Mouse (Mus musculus) limb, embryonic 11.5 days (tissue): ENCODE data around the gene Csrp1. TPM values are rescaled to one million over a fixed set of nuclear protein-coding genes. Genes with fewer than 3 reads are reported as not detected.

Experiments used
- ATAC-seq: fragments of 200-750 bp; cut with Nextera tagmentation; 2 replicates; pipeline ENCODE4 v1.8.0; 2017; ENCODE audit warnings: low read depth; ENCODE audit not compliant: insufficient number of reproducible peaks, low FRiP score, low TSS enrichment
- DNase-seq: peaks from one replicate; pipeline ENCODE4 v3.0.0-alpha.2; 2015; ENCODE audit warnings: low spot score
- H3K27ac ChIP-seq: fragments of 300-500 bp; sonication (generic); replicated peaks from 2 replicates; pipeline ENCODE4 v1.5.1; 2014; ENCODE audit warnings: low read depth, mild to moderate bottlenecking, low read length
- H3K27me3 ChIP-seq: fragments of 300-500 bp; sonication (generic); 2 replicates; pipeline ENCODE4 v1.6.1; 2014; ENCODE audit warnings: mild to moderate bottlenecking, low read length, mixed read lengths; ENCODE audit not compliant: control insufficient read depth, insufficient read depth
- H3K36me3 ChIP-seq: fragments of 300-500 bp; sonication (generic); 2 replicates; pipeline ENCODE4 v1.6.1; 2014; ENCODE audit warnings: mild to moderate bottlenecking, low read length, moderate library complexity, mixed read lengths; ENCODE audit not compliant: control insufficient read depth, insufficient read depth
- H3K4me1 ChIP-seq: fragments of 300-500 bp; sonication (generic); 2 replicates; pipeline ENCODE4 v1.6.1; 2014; ENCODE audit warnings: low read length, mixed read lengths; ENCODE audit not compliant: control insufficient read depth, insufficient read depth
- H3K4me2 ChIP-seq: fragments of 300-500 bp; sonication (generic); 2 replicates; pipeline ENCODE4 v1.6.1; 2014; ENCODE audit warnings: low read depth, mild to moderate bottlenecking, moderate library complexity; ENCODE audit not compliant: severe bottlenecking
- H3K4me3 ChIP-seq: fragments of 300-500 bp; sonication (generic); 2 replicates; pipeline ENCODE4 v1.5.1; 2014; ENCODE audit warnings: low read depth, low read length
- H3K9ac ChIP-seq: fragments of 300-500 bp; sonication (generic); 2 replicates; pipeline ENCODE4 v1.6.1; 2014; ENCODE audit warnings: mild to moderate bottlenecking, low read length
- H3K9me3 ChIP-seq: fragments of 300-500 bp; sonication (generic); 2 replicates; pipeline ENCODE4 v1.6.1; 2016; ENCODE audit warnings: low read length; ENCODE audit not compliant: control insufficient read depth
- WGBS: fragments of 180-500 bp; shearing (Covaris S2); extraction: QIAGEN DNeasy Blood & Tissue Kit; methylation state at CpG from one replicate; pipeline ENCODE4 v1.1.7; 2014; 5-methylcytosine and 5-hydroxymethylcytosine counted together
- polyA plus RNA-seq: library from polyadenylated mRNA; unstranded; fragments of >200 nt; fragmentation: Nextera tagmentation; extraction: Ambion mirVana; gene quantifications from 2 replicates; pipeline ENCODE4 v1.2.1, GENCODE M21; 2014

Csrp1 gene
- polyA plus RNA-seq, 1 experiment from 2014 or later, result 51.2 TPM

DNA sequence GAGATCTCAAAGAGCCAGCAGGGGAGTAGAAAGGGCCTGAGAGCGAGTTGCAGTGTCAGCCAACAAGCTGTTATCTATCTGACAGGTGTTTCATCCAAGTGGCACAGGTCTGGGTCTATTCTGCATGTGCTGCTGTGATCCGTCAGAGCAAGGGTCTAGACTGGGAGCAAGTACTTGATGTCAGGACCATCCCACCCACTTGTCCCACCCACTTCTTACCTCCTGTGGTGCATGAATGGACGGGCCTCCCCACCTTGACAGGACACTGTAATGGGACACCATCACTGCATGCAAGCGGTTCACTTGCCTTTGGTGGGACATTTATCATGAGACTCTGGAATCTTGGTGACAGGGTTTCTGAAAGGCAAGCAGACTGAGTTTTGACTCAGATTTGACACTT, 10.0 kb downstream of the Csrp1 start:
- H3K4me2 ChIP-seq, result peak overlapping the region; percentile 81
- no peaks in the 10 kb centered on the region for H3K9me3 ChIP-seq
- no peaks in the 10 kb centered on the region for H3K36me3 ChIP-seq
- H3K27ac ChIP-seq, result no peak overlapping the region
- ATAC-seq, result no peak
- peaks cover 31% of the 10 kb centered on the region for H3K4me1 ChIP-seq
- peak overlapping the region; percentile 58 for H3K4me3 ChIP-seq
- no peaks in the 10 kb centered on the region for H3K27me3 ChIP-seq
- peak overlapping the region; percentile 76; the same call in 1 of the 2 replicates for H3K9ac ChIP-seq
- WGBS, result 19% methylated on average over 4 of the region's 4 CpGs
- no peak for DNase-seq

GRCm38 (mm10) chr1:135730296-135730695, 10.4 kb downstream of the Csrp1 start:
- peak overlapping the region; percentile 37; the same call in 1 of the 2 replicates for H3K9ac ChIP-seq
- DNase-seq (no peak), ATAC-seq (no peak)
- H3K4me2 ChIP-seq, result peak overlapping the region; percentile 81
- WGBS, result 47% methylated on average over 3 of the region's 3 CpGs
- H3K9me3 ChIP-seq, result no peaks in the 10 kb centered on the region
- H3K36me3 ChIP-seq, result no peaks in the 10 kb centered on the region
- H3K27me3 ChIP-seq, result no peaks in the 10 kb centered on the region
- H3K4me1 ChIP-seq, result peaks cover 36% of the 10 kb centered on the region
- H3K27ac ChIP-seq, result no peak overlapping the region
- H3K4me3 ChIP-seq, result no peak overlapping the region; the same call in 1 of the 2 replicates

DNA sequence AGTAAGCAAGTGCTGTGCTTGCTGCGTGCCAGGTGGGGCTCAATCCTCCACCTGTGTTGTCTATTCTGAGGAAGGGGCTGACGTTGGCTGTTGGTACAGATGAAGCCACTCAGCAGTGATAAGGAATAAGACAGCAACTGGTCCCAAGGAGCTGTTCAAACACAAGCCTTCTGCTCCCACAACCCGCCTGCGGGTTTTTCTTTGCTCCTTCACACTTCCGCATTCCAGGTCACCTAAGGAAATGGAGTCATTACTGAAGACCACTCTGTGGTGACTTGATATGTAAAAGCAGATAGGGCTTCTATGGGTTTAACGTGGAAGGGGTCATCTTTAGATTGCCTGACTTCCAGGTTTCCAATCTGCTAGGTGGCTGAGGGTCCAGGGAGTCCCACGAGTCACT, 11.5 kb downstream of the Csrp1 start:
- H3K27me3 ChIP-seq, result no peaks in the 10 kb centered on the region
- WGBS, result 70% methylated on average over 7 of the region's 7 CpGs
- H3K4me3 ChIP-seq, result no peak overlapping the region
- peak overlapping the region; percentile 48; the same call in 1 of the 2 replicates for H3K27ac ChIP-seq
- H3K9me3 ChIP-seq, result no peaks in the 10 kb centered on the region
- no peak overlapping the region for H3K4me2 ChIP-seq
- DNase-seq (no peak), ATAC-seq (no peak)
- H3K36me3 ChIP-seq, result no peaks in the 10 kb centered on the region
- H3K9ac ChIP-seq, result no peak overlapping the region
- H3K4me1 ChIP-seq, result peaks cover 39% of the 10 kb centered on the region

- ATAC-seq (peak; percentile 67), DNase-seq (peak; percentile 73)
- 35% methylated on average over 11 of the region's 11 CpGs for WGBS
- Histone ChIP-seq H3K4me1 (peaks cover 39% of the 10 kb centered on the region), H3K27ac (peak overlapping the region; percentile 48; the same call in 1 of the 2 replicates), H3K9ac (no peak overlapping the region), H3K4me3 (no peak overlapping the region), H3K9me3 (no peaks in the 10 kb centered on the region), H3K27me3 (no peaks in the 10 kb centered on the region), H3K36me3 (no peaks in the 10 kb centered on the region), H3K4me2 (no peak overlapping the region; the same call in 1 of the 2 replicates)
These were observed 12.2 kb downstream of the Csrp1 start for GRCm38 (mm10) chr1:135731897-135732684.

DNA sequence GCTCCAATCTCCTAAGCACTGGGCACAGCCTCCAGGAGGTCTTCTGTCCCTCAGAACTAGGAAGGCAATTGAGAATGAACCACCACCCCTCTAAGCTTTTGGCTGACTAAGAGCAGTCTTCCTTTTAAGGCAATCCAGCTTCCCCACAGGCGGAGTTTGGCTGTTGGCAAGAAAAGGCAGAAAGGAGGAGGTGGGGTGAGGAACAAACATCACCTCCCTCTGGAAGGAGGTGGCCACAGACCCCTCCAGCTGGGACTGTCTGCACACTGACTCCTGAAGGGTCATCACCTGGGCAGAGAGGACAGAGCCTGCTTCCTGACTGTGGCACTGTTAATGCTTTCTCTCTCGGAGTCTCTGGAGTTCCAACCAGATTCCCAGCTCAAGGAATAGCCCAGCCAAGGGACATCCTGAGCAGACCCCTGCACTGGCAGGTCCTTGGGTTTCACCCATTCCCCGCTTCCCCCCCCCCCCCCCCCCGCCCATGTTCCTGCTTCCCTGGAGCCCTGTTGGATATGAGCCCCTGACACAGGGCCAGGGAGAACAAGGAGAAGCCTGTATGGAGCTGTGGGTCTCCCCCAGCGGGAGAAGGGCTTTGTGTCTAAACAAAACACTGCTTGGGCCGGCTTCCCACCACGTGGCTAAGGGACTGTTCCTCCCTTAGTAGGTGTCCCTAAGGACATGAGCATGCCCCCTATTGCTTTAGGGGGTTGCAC, 14.5 kb downstream of the Csrp1 start:
- Histone ChIP-seq H3K4me2 (no peak overlapping the region), H3K4me1 (peaks cover 40% of the 10 kb centered on the region), H3K4me3 (no peak overlapping the region), H3K27me3 (no peaks in the 10 kb centered on the region), H3K27ac (peak overlapping the region; percentile 14; the same call in 1 of the 2 replicates), H3K9ac (no peak overlapping the region), H3K9me3 (no peaks in the 10 kb centered on the region), H3K36me3 (no peaks in the 10 kb centered on the region)
- DNase-seq (no peak), ATAC-seq (no peak)
- WGBS, result 46% methylated on average over 7 of the region's 7 CpGs

GRCm38 (mm10) chr1:135735460-135735859, 15.6 kb downstream of the Csrp1 start:
- DNase-seq, result no peak
- ATAC-seq, result no peak
- no peak overlapping the region for H3K27ac ChIP-seq

DNA sequence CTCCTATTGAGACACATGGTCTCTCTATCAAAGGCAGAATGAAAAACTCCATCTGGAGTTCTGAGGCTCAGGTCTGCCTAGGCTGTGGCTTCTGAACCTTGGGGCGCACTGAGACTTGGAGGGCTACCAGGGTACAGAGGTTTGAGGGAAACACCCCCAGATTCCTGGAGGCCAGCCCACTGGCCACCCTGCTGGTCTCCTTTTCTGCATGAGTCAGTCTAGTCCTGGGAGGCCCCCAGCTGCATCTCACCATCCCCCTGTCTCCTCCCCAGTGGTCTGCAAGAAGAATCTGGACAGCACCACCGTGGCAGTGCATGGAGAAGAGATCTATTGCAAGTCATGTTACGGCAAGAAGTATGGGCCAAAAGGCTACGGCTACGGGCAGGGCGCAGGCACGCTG, 25.1 kb downstream of the Csrp1 start:
- no peaks in the 10 kb centered on the region for H3K27me3 ChIP-seq
- no peaks in the 10 kb centered on the region for H3K9me3 ChIP-seq
- ATAC-seq (no peak), DNase-seq (no peak)
- no peak overlapping the region for H3K27ac ChIP-seq
- H3K4me2 ChIP-seq, result no peak overlapping the region
- no peak overlapping the region for H3K4me3 ChIP-seq
- H3K4me1 ChIP-seq, result peaks cover 8% of the 10 kb centered on the region
- H3K36me3 ChIP-seq, result peaks cover 8% of the 10 kb centered on the region; the same call in 1 of the 2 replicates
- WGBS, result 96% methylated on average over 7 of the region's 7 CpGs
- no peak overlapping the region for H3K9ac ChIP-seq

More at GRCm38 (mm10) chr1:135735460-135735859, 15.6 kb downstream of the Csrp1 start:
- no peak overlapping the region for H3K4me2 ChIP-seq
- peaks cover 36% of the 10 kb centered on the region for H3K4me1 ChIP-seq
- H3K36me3 ChIP-seq, result no peaks in the 10 kb centered on the region
- H3K9me3 ChIP-seq, result no peaks in the 10 kb centered on the region
- no peak overlapping the region; the same call in 1 of the 2 replicates for H3K9ac ChIP-seq
- WGBS, result 28% methylated on average over 6 of the region's 6 CpGs
- H3K4me3 ChIP-seq, result no peak overlapping the region
- no peaks in the 10 kb centered on the region for H3K27me3 ChIP-seq

DNA sequence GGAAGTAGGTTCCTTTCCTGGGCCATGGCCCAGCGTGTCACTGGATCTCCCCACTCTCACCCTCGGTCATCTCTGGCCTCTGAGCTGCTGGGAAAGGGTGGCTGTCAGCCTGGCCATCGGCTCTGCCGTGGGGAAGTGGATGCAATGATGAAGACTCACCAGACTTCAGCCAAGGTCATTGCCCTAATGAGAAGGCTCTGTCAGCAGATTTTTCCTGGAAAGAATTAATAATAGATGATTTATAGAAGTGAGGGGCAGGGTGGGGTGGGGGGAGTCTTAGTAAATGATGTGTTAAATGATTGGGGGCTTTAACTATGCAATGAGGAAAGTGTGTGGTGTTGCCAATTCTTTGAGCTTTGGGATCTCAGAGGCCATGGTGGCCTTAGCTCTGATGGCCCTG, 26.4 kb downstream of the Csrp1 start:
- 71% methylated on average over 4 of the region's 4 CpGs for WGBS
- no peaks in the 10 kb centered on the region for H3K9me3 ChIP-seq
- H3K27me3 ChIP-seq, result no peaks in the 10 kb centered on the region
- DNase-seq (no peak), ATAC-seq (no peak)
- H3K4me2 ChIP-seq, result no peak overlapping the region
- no peak overlapping the region for H3K9ac ChIP-seq
- H3K27ac ChIP-seq, result no peak overlapping the region
- H3K36me3 ChIP-seq, result peaks cover 11% of the 10 kb centered on the region; the same call in 1 of the 2 replicates
- H3K4me3 ChIP-seq, result no peak overlapping the region
- peaks cover 2% of the 10 kb centered on the region for H3K4me1 ChIP-seq
